Mouse (Mus musculus): Measurements from ENCODE around the gene Pdik1l. TPM values are rescaled to one million over a fixed set of nuclear protein-coding genes. Genes with fewer than 3 reads are reported as not detected.
A peak's percentile ranks its signal among the peaks of the same experiment; 100 is the strongest.
"Not testable (repeated sequence)": the region's sequence is repeated elsewhere in the genome, so short reads cannot be mapped to it uniquely, and the experiment has no call there.

Gene Pdik1l
- total and polyA plus RNA-seq, 3 experiments: 12.1 to 14.6 (median 13.7) TPM

DNA sequence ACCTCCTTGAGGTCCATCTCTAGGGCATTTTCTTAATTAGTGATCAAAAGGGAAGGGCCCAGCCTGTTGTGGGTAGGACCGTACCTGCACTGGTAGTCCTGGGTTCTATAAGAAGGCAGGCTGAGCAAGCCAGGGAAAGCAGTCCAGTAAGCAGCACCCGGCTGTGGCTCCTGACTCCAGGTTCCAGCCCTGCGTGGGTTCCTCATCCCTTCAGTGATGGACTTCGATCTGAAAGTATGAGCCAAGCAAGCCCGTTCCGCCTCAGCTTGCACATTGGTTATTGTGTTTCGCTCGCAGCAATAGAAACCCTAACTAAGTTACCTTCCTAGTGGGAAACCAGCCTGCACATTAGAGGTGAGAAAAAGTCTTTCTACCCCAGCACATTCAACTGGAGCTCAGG lies 9.7 kb upstream of the Pdik1l start:
- Histone ChIP-seq H3K4me3 (replicated peaks in 1 of 3; ENCODE audit: low read depth in 2 of 3, low read length in 2 of 3, poor library complexity in 1 of 3) (no peak overlapping the region), H3K9ac (ENCODE audit: insufficient read depth, low read depth) (no peak overlapping the region), H3K4me2 (ENCODE audit: insufficient read depth, low read depth, poor library complexity, severe bottlenecking) (no peak overlapping the region), H3K27ac (ENCODE audit: insufficient read depth, low read depth) (no peak overlapping the region), H3K4me1 (ENCODE audit: control insufficient read depth in 1 of 2, insufficient read depth in 2 of 2) (peaks cover 0 to 19% of the 10 kb centered on the region in 2 experiments; a peak in 2 of 4 replicates), H3K27me3 (replicated peaks) (peaks cover 10% of the 10 kb centered on the region), H3K9me3 (replicated peaks; ENCODE audit: low read length) (peaks cover 3% of the 10 kb centered on the region), H3K79me2 (replicated peaks; ENCODE audit: control insufficient read depth, extremely low read depth, insufficient read depth, poor library complexity, severe bottlenecking) (no peaks in the 10 kb centered on the region), H3K36me3 (replicated peaks in 1 of 2; ENCODE audit: control insufficient read depth in 1 of 2, insufficient read depth in 1 of 2, low read length in 1 of 2) (no peaks in the 10 kb centered on the region)
- no peak for DNase-seq (ENCODE audit: extremely low read depth)
- in situ Hi-C loops (cut with MboI; ENCODE audit: low pct_ligation_motif_present, low pct_unique_long_range_greater_than_20kb, low sequenced_read_pairs) (no loop called here), dilution Hi-C loops (cut with MboI; ENCODE audit: extremely low pct_ligation_motif_present, extremely low pct_unique_long_range_greater_than_20kb, low sequenced_read_pairs) (no loop called here)
- TF ChIP-seq UBTF (IDR thresholded peaks at IDR 0.05; ENCODE audit: low read depth, low read length) (no peak), MAX (IDR thresholded peaks at IDR 0.05; ENCODE audit: low read length) (no peak), JUN (IDR thresholded peaks at IDR 0.05; ENCODE audit: insufficient read depth, low read depth, low read length) (no peak), PAX5 (IDR thresholded peaks at IDR 0.05; ENCODE audit: low read length) (no peak), ZC3H11A (IDR thresholded peaks at IDR 0.05; ENCODE audit: low read depth, low read length) (no peak), KAT2A (IDR thresholded peaks at IDR 0.05; ENCODE audit: insufficient replicate concordance, low read length) (no peak)

DNA sequence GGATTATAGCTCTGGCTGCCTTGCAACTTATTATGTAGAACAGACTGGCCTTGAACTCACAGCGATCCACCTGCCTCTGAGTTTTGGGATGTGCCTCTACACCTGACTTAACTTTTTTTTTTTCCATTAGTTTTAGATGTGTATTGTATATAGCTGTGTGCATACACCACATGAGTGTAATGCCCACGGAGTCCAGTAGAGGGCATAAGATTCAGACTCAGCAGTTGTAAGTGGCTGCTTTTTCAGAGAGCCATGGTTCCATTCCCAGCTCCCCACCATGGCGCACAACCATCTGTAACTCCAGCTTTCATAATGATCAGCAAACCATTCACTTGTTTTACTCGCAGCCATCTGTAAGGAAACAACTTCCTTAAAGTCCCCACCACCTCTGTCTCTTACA lies 8.8 kb upstream of the Pdik1l start:
- Histone ChIP-seq H3K27ac (ENCODE audit: insufficient read depth, low read depth) (no peak overlapping the region), H3K36me3 (replicated peaks in 1 of 2; ENCODE audit: control insufficient read depth in 1 of 2, insufficient read depth in 1 of 2, low read length in 1 of 2) (no peaks in the 10 kb centered on the region), H3K4me3 (replicated peaks in 1 of 3; ENCODE audit: low read depth in 2 of 3, low read length in 2 of 3, poor library complexity in 1 of 3) (no peak overlapping the region), H3K9ac (ENCODE audit: insufficient read depth, low read depth) (no peak overlapping the region), H3K9me3 (replicated peaks; ENCODE audit: low read length) (peaks cover 3% of the 10 kb centered on the region), H3K4me1 (ENCODE audit: control insufficient read depth in 1 of 2, insufficient read depth in 2 of 2) (peaks cover 0 to 16% of the 10 kb centered on the region in 2 experiments; a peak in 2 of 4 replicates), H3K4me2 (ENCODE audit: insufficient read depth, low read depth, poor library complexity, severe bottlenecking) (no peak overlapping the region), H3K79me2 (replicated peaks; ENCODE audit: control insufficient read depth, extremely low read depth, insufficient read depth, poor library complexity, severe bottlenecking) (no peaks in the 10 kb centered on the region), H3K27me3 (replicated peaks) (peaks cover 10% of the 10 kb centered on the region)
- dilution Hi-C loops (cut with MboI; ENCODE audit: extremely low pct_ligation_motif_present, extremely low pct_unique_long_range_greater_than_20kb, low sequenced_read_pairs): no loop called here
- in situ Hi-C loops (cut with MboI; ENCODE audit: low pct_ligation_motif_present, low pct_unique_long_range_greater_than_20kb, low sequenced_read_pairs): no loop called here
- no peak for TF ChIP-seq UBTF (IDR thresholded peaks at IDR 0.05; ENCODE audit: low read depth, low read length)
- TF ChIP-seq TBP (conservative IDR thresholded peaks at IDR 0.05; ENCODE audit: low read depth, low read length): no peak
- TF ChIP-seq IRF4 (IDR thresholded peaks at IDR 0.05; ENCODE audit: low read depth, low read length): no peak
- TF ChIP-seq ZMIZ1 (IDR thresholded peaks at IDR 0.05; ENCODE audit: low read depth, low read length): no peak
- peak; percentile 27 to 31; a peak in 3 of 4 replicates for TF ChIP-seq CTCF (conservative IDR thresholded peaks at IDR 0.05 in 1 of 2, IDR thresholded peaks at IDR 0.05 in 1 of 2; ENCODE audit: low read depth in 2 of 2, low read length in 2 of 2)
- no peak for DNase-seq (ENCODE audit: extremely low read depth)

- H3K79me2 ChIP-seq (replicated peaks; ENCODE audit: control insufficient read depth, extremely low read depth, insufficient read depth, poor library complexity, severe bottlenecking); H3K36me3 ChIP-seq (replicated peaks in 1 of 2; ENCODE audit: control insufficient read depth in 1 of 2, insufficient read depth in 1 of 2, low read length in 1 of 2); dilution Hi-C loops (cut with MboI; ENCODE audit: extremely low pct_ligation_motif_present, extremely low pct_unique_long_range_greater_than_20kb, low sequenced_read_pairs); H3K4me3 ChIP-seq (replicated peaks in 1 of 3; ENCODE audit: low read depth in 2 of 3, low read length in 2 of 3, poor library complexity in 1 of 3); H3K27ac ChIP-seq (ENCODE audit: insufficient read depth, low read depth); H3K9ac ChIP-seq (ENCODE audit: insufficient read depth, low read depth); DNase-seq (ENCODE audit: extremely low read depth); in situ Hi-C loops (cut with MboI; ENCODE audit: low pct_ligation_motif_present, low pct_unique_long_range_greater_than_20kb, low sequenced_read_pairs); H3K9me3 ChIP-seq (replicated peaks; ENCODE audit: low read length); H3K4me2 ChIP-seq (ENCODE audit: insufficient read depth, low read depth, poor library complexity, severe bottlenecking): not testable (repeated sequence)
- H3K27me3 ChIP-seq (replicated peaks): peaks cover 10% of the 10 kb centered on the region
- H3K4me1 ChIP-seq (ENCODE audit: control insufficient read depth in 1 of 2, insufficient read depth in 2 of 2): peaks cover 0 to 16% of the 10 kb centered on the region in 2 experiments; a peak in 2 of 4 replicates
- 0 out of 2 replicates have a peak, but pooled peaks have one; percentile 7 for TF ChIP-seq SMC3 (IDR thresholded peaks at IDR 0.05; ENCODE audit: low read depth, low read length)
- TF ChIP-seq CTCF (conservative IDR thresholded peaks at IDR 0.05 in 1 of 2, IDR thresholded peaks at IDR 0.05 in 1 of 2; ENCODE audit: low read depth in 2 of 2, low read length in 2 of 2): 0 out of 4 replicates have a peak, but pooled peaks of 1 of the 2 experiments have one; percentile 8
These were observed 8.4 kb upstream of the Pdik1l start for GRCm38 (mm10) chr4:134296096-134296495.

Data from CH12.LX (cell line).